Comparison of ENCODE assay signal across 18 mouse cellular contexts in genomic region chr11:86348872-86349271, GRCm38 (mm10).
"Had no signal": no experiment of that assay in that cellular context is flagged by ENCODE, and none has a peak within 500 bp of the region (broad histone marks: within the 10 kb centered on the region; RNA-seq: fewer than 3 reads in every experiment).

No protein-coding gene starts in this region.

- H3K4me3 ChIP-seq: midbrain, embryonic 10.5 days; midbrain, embryonic 12.5 days; myocyte; neural tube, embryonic 13.5 days; neural tube, embryonic 15.5 days had no signal

- H3K9me3 ChIP-seq: midbrain, embryonic 10.5 days; midbrain, embryonic 12.5 days; neural tube, embryonic 13.5 days; neural tube, embryonic 15.5 days had no signal

- DNase-seq: lung, adult 18-20 months; lung, embryonic 14.5 days; lung, postnatal 10 days; lung, postnatal 4 days; midbrain, embryonic 14.5 days; retina, postnatal 1 day; right cerebral cortex, adult 18-20 months; right cerebral cortex, postnatal 25 days; right cerebral cortex, postnatal 4 days; spleen, adult 18-20 months; thymus, adult 18-20 months; thymus, postnatal 25 days; thymus, postnatal 4 days had no signal

- H3K27ac ChIP-seq: midbrain, embryonic 10.5 days; midbrain, embryonic 12.5 days; neural tube, embryonic 13.5 days; neural tube, embryonic 15.5 days had no signal

- H3K9ac ChIP-seq: lung, embryonic 14.5 days; midbrain, embryonic 12.5 days; neural tube, embryonic 13.5 days; neural tube, embryonic 15.5 days had no signal

- H3K27me3 ChIP-seq: midbrain, embryonic 12.5 days; neural tube, embryonic 13.5 days; neural tube, embryonic 15.5 days had no signal

- H3K4me2 ChIP-seq: lung, embryonic 14.5 days; midbrain, embryonic 12.5 days; neural tube, embryonic 13.5 days; neural tube, embryonic 15.5 days had no signal
